Mouse (Mus musculus) testis, adult 2 months (tissue): ENCODE measurements around the gene Fam83c. TPM values are rescaled to one million over a fixed set of nuclear protein-coding genes. Genes with fewer than 3 reads are reported as not detected.
A peak's percentile ranks its signal among the peaks of the same experiment; 100 is the strongest.
"Not testable (repeated sequence)": the region's sequence is repeated elsewhere in the genome, so short reads cannot be mapped to it uniquely, and the experiment has no call there.

Experiments
- H3K27ac ChIP-seq: fragments of 200-500 bp; 2 replicates; pipeline ENCODE4 v1.5.1; 2012; ENCODE audit warnings: low read depth, low read length; ENCODE audit not compliant: control insufficient read depth, insufficient read depth
- H3K27me3 ChIP-seq: fragments of 200-500 bp; 2 replicates; pipeline ENCODE4 v1.6.1; 2012; ENCODE audit warnings: mild to moderate bottlenecking, low read length, moderate library complexity; ENCODE audit not compliant: control insufficient read depth, insufficient read depth
- H3K36me3 ChIP-seq: fragments of 200-500 bp; 2 replicates; pipeline ENCODE4 v1.6.1; 2012; ENCODE audit warnings: mild to moderate bottlenecking, low read length; ENCODE audit not compliant: control insufficient read depth, insufficient read depth
- H3K4me1 ChIP-seq: fragments of 200-500 bp; 2 replicates; pipeline ENCODE4 v1.6.1; 2012; ENCODE audit warnings: low read length; ENCODE audit not compliant: control insufficient read depth, insufficient read depth
- H3K4me3 ChIP-seq: fragments of 200-500 bp; 2 replicates; pipeline ENCODE4 v1.5.1; 2012; ENCODE audit warnings: low read depth, mild to moderate bottlenecking, low read length, moderate library complexity, mixed read lengths; ENCODE audit not compliant: control insufficient read depth
- CTCF ChIP-seq: fragments of 200-500 bp; IDR thresholded peaks from 2 replicates; pipeline ENCODE4 v1.5.1; 2012; ENCODE audit warnings: low read depth, mild to moderate bottlenecking, inconsistent platforms, low read length, moderate library complexity; ENCODE audit not compliant: control insufficient read depth, insufficient read depth, insufficient replicate concordance
- POLR2A ChIP-seq: fragments of 200-500 bp; IDR thresholded peaks from 2 replicates; pipeline ENCODE4 v1.6.1; 2012; ENCODE audit warnings: low read depth, mild to moderate bottlenecking, inconsistent platforms, low read length, moderate library complexity; ENCODE audit not compliant: control insufficient read depth
- polyA plus RNA-seq: library from polyadenylated mRNA; depleted of rRNA; stranded (reverse); fragments of >200 nt; gene quantifications from 2 replicates; pipeline ENCODE4 v1.2.3, GENCODE M21; 2012

Fam83c gene
- polyA plus RNA-seq, 1 experiment, result not detected

DNA sequence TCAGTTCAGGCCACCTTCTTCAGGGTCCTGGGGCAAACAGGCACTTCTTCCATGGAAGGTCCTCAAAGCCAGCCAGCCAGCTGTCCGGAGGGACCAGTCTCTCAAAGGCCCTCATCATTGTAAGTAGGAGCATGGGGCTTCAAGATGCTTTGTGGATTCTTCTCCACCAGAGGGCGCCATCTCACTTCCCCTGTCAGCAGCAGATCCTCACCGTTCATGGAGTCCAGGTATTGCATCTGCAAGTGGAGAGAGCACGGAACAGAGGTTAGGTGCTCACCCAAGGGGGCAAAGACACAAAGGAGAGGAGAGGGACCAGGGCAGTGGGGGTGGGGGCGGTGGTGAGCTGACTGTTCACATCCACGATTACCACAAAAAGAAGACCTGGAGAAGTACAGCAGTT is 13.6 kb upstream of the Fam83c start:
- no peaks in the 10 kb centered on the region for H3K27me3 ChIP-seq
- H3K4me1 ChIP-seq, result no peaks in the 10 kb centered on the region
- TF ChIP-seq POLR2A (no peak), CTCF (peak; percentile 80; the same call in 1 of the 2 replicates)
- H3K36me3 ChIP-seq, result no peaks in the 10 kb centered on the region; the same call in 1 of the 2 replicates
- H3K4me3 ChIP-seq, result no peak overlapping the region
- H3K27ac ChIP-seq, result no peak overlapping the region

DNA sequence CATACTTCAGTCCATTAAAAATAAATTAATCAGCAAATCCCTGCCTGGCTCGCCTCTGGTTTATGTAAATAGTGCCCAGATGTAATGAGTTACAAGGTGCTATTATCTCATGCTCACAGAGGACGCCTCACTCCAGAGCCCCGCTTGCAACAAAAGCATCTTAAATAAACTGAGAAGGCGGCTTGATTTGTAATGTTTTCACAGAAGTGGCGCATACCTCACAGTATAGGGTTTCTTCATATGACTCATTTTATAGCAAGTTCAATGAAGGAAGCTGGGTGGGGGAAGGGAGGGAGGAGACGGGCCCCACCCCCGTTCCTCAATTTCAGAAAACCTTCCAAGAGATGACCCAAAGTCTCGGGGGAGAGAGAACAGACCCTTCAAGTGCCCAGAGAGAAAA is 12.3 kb upstream of the Fam83c start:
- Histone ChIP-seq H3K36me3 (no peaks in the 10 kb centered on the region; the same call in 1 of the 2 replicates), H3K4me1 (no peaks in the 10 kb centered on the region), H3K27ac (no peak overlapping the region), H3K4me3 (no peak overlapping the region), H3K27me3 (no peaks in the 10 kb centered on the region)
- TF ChIP-seq POLR2A (no peak), CTCF (no peak)

DNA sequence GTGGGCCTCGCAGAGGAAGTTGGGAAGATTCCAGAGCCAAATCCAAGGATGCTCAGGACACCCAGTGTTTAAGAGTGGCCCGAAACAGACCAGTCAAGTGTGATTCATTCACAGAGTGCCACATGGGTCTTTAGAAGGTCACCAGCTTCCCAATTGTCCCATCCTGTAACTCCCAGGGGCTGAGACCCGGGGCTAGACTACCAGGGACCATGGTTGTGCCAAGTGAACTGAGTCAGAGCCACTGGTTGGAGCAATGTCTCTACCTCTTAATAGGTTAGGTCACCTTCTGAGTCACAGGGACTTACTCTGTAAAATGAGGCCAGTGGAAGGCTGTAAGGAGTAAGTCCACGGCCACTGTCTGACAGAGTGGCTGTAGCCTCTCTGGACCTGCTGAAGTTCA is 4.3 kb upstream of the Fam83c start:
- no peak overlapping the region for H3K27ac ChIP-seq
- no peak for TF ChIP-seq POLR2A
- no peak for TF ChIP-seq CTCF
- no peak overlapping the region for H3K4me3 ChIP-seq
- no peaks in the 10 kb centered on the region for H3K36me3 ChIP-seq
- H3K4me1 ChIP-seq, result no peaks in the 10 kb centered on the region; the same call in 1 of the 2 replicates
- no peaks in the 10 kb centered on the region for H3K27me3 ChIP-seq

DNA sequence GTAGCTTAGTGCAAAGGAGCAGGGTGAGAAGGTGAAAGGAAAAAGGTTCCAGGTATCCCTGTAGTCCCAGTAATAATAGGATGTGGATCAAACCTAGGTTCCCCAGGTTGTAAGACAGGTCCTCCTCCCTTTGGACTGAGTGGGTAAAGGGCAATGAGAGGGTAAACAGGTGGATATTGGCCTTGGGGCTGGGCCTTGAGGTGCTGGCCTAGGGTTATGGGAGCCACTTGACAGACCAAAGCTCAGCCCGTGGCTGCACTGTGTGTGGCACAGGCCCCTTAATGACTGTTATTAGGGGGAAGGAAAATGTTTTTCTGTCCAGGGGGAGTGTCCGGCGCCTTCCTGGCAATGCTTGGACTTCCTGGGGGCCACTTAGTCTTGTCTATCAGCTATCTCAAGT is 3.3 kb upstream of the Fam83c start:
- Histone ChIP-seq H3K36me3 (no peaks in the 10 kb centered on the region), H3K4me1 (no peaks in the 10 kb centered on the region; the same call in 1 of the 2 replicates), H3K4me3 (no peak overlapping the region), H3K27me3 (no peaks in the 10 kb centered on the region), H3K27ac (no peak overlapping the region)
- no peak for TF ChIP-seq POLR2A
- TF ChIP-seq CTCF, result no peak

DNA sequence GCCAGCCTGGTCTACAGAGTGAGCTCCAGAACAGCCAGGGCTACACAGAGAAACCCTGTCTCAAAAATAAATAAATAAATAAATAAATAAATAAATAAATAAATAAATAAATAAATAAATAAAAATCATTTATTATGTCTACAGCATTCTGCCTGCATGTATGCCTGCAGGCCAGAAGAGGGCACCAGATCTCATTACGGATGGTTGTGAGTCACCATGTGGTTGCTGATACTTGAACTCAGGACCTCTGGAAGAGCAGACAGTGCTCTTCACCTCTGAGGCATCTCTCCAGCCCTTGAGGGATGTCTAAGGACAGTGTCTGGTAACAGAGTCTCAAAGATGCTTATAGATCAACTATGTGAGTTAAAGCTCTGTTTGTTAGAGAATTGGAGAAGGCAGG is 2.6 kb downstream of the Fam83c start:
- H3K27me3 ChIP-seq, H3K4me1 ChIP-seq, H3K36me3 ChIP-seq, H3K4me3 ChIP-seq, H3K27ac ChIP-seq: not testable (repeated sequence)

DNA sequence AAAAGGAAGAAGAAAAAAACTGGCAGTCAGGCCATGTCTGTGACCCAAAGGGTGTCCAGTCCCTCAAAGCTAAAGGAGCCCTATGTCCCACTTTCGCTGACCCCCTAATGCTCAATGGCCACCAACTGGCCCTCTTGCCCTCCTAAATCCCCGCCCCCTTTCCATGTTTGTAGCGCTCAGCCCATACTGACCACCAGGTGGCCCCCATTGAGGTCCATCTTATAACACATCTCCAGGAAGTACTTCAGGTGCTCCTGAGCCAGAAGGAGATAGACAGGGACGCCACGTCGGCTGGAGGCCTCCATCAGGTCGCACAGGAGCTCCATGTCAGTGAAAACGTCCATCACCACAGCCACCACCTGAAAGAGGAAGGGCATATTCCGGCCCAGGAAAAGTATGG is 3.4 kb downstream of the Fam83c start:
- no peak for TF ChIP-seq POLR2A
- no peak for TF ChIP-seq CTCF
- H3K27me3 ChIP-seq, result no peaks in the 10 kb centered on the region

DNA sequence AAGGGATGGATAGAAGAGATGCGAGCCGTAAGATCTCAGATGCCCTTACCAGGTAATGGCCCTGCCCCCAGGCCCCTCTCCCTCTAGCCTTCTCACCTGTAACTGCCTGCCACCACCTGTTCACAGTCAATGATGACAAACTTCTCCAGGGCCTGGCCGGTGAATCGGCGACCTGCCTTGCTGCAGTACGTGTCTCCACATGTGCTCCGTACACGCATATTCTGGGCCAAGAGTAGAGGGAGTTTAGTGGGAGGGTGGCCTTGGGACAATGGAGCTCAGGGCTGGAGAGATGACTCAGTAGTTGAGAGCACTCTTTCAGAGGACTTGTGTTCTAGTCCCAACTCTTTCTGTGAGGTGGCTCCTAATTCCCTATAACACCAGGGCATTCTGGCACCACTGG is 3.8 kb downstream of the Fam83c start:
- no peak overlapping the region for H3K4me3 ChIP-seq
- no peak overlapping the region for H3K27ac ChIP-seq
- TF ChIP-seq CTCF, result no peak
- TF ChIP-seq POLR2A, result no peak
- H3K4me1 ChIP-seq, result peaks cover under 1% of the 10 kb centered on the region
- no peaks in the 10 kb centered on the region for H3K27me3 ChIP-seq
- no peaks in the 10 kb centered on the region for H3K36me3 ChIP-seq

More for the DNA sequence above, 3.4 kb downstream of the Fam83c start:
- no peak overlapping the region for H3K4me3 ChIP-seq
- no peaks in the 10 kb centered on the region for H3K36me3 ChIP-seq
- no peaks in the 10 kb centered on the region; the same call in none of the 2 replicates for H3K4me1 ChIP-seq
- H3K27ac ChIP-seq, result no peak overlapping the region

DNA sequence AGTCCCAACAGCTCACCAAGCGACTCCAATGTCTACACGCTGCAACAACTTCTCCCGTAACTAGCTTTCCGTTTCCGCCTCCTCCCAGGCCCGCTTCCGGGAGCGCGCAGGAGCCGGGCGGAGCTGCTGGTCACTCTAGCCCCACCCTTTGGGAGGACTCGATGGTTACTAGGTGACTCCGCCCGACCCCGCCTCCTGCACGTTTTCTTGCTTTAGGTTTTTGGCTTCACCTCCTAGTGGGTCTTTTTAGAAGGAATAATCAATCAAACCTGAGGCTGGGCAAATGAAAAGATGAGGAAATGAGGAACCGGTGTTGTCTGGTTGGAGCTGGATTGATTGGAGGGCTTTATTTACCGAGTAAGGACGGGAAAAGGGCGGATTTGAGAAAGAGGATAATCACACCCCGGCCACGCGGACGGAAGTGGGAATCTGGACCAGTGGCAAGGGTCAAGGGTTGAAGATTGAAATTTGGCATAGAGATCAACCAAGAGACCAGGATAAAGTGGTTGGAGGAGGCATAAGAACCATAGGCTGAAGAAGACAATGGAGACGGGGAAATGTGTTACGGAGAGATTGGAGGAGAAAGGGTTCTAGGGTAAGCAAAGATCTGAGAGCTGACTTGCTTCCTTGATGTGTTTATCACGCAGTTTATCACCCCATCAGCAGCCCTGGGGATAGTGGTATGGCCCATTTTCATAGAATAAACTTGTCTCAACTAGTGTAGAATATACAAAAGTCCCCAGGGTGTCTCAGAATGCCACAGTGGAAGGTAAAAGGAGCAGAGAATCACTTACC is 7.8 kb downstream of the Fam83c start, which contains the start of gene Eif6:
Gene Eif6 (minus strand): TSS at position 296 of the 795 bp plus-strand sequence.
- Histone ChIP-seq H3K27ac (peak within 1 kb of the TSS; percentile 88), H3K27me3 (no peaks in the 10 kb centered on the region), H3K4me3 (peak within 1 kb of the TSS; percentile 91), H3K36me3 (no peaks in the 10 kb centered on the region; the same call in none of the 2 replicates), H3K4me1 (peaks cover 3% of the 10 kb centered on the region)
- TF ChIP-seq CTCF (no peak), POLR2A (peak; percentile 81)
